Mouse (Mus musculus): ENCODE data around the gene Cluh.

- no peak for TF ChIP-seq POLR2A (IDR thresholded peaks at IDR 0.05; ENCODE audit: control insufficient read depth, low read depth, low read length)
- TF ChIP-seq CTCF (IDR thresholded peaks at IDR 0.05; ENCODE audit: control insufficient read depth, insufficient read depth, insufficient replicate concordance, low read depth, low read length), result no peak
Measured at GRCm38 (mm10) chr11:74627481-74627880, 21.8 kb upstream of the Cluh start.
